Mouse (Mus musculus): Measurements from ENCODE around the gene Zfp667. TPM values are rescaled to one million over a fixed set of nuclear protein-coding genes. Genes with fewer than 3 reads are reported as not detected.
"Not testable (repeated sequence)": the region's sequence is repeated elsewhere in the genome, so short reads cannot be mapped to it uniquely, and the experiment has no call there.

The Zfp667 gene
- total RNA-seq (2022): 1 to 10 TPM; 2.9 to 4.9 (median 4.2) TPM

DNA sequence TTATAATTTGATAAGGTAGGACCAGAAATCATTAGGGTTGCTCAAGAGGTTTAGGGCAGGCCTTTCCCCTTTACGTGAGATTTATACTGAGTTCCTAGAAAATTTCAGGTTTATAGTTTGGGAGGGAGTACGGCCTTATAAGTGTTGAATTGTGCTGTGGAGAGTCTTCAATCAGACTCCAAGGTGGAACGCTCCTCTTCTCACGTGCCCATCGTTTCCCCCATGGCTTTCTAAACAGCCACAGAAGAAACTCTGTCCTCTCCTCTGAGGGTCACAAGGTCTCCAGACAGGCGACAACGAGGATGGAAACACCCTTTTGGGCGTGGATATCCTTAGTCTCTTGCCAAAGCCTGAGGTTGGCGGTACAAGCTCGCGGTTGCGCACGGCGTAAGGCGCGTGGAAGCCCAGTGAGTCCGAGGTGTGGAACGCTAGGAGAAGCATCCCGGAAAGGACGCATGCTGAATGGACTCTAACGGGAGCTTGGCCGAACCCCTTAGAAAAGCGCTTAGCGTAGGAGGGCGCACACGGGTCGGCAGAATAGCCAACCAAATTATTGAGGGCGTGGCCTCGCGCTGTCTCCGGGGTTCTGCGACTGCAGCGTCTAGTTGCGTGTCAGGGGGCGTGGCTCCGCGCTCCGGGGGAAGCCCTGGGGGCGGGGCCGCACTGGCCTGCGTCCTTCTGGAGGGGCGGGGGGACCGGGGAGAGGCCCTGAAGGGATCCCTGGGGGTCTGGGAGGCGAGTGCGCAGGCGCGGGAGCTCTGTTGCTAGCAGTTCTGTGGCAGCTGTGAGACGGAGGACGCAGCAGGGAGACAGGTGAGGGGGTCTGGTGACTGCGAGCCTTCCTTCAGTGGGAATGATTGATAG is at the start of gene Zfp667:
Zfp667 (plus strand) TSS at position 738 of the 864 bp plus-strand sequence.
- peak; percentile 95 for DNase-seq (ENCODE audit: low spot score)

DNA sequence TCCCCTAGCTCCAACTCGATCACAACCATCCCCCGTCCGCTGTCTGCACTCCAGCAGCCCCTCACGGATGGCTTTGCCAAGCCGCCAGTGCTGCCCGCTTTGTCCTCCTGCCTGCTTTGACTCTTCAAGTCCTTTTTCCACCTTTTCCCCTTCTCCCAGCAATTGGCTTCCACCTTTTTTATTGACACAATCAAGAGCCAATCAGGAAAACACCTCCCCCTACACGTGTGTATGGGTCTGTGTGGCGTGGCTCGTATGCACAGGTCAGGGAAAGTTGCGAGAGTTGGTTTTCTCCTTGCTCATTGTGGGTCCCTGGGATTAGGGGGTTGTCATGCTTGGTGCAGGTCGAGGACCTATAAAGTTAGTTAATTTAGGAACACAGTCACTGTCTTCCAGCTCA is 46.6 kb upstream of the Zfp667 start:
- no peak for DNase-seq (ENCODE audit: low spot score)

DNA sequence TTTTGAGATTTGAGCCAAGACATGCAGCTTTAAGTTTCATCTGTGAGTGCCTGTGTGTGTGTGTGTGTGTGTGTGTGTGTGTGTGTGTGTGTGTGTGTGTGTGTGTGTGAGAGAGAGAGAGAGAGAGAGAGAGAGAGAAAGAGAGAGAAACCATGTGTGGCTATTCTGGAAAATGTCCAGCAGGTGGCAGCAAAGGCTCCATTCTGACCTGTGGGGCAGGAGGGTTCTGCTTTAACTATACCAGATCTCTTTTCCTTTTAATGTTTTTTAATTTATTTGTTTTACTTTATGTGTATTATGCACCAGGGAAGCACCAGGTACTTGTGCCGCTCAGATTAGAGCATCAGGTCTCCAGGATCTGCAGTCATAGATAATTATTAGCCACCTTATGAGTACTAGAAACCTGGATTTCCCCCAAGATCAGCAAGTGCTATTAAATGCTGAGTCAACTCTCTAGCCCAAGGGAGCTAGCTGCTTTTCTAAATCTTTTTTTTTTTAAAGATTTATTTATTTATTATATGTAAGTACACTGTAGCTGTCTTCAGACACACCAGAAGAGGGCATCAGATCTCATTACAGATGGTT is 45.4 kb upstream of the Zfp667 start:
- DNase-seq (ENCODE audit: low spot score): peak; percentile 16

DNA sequence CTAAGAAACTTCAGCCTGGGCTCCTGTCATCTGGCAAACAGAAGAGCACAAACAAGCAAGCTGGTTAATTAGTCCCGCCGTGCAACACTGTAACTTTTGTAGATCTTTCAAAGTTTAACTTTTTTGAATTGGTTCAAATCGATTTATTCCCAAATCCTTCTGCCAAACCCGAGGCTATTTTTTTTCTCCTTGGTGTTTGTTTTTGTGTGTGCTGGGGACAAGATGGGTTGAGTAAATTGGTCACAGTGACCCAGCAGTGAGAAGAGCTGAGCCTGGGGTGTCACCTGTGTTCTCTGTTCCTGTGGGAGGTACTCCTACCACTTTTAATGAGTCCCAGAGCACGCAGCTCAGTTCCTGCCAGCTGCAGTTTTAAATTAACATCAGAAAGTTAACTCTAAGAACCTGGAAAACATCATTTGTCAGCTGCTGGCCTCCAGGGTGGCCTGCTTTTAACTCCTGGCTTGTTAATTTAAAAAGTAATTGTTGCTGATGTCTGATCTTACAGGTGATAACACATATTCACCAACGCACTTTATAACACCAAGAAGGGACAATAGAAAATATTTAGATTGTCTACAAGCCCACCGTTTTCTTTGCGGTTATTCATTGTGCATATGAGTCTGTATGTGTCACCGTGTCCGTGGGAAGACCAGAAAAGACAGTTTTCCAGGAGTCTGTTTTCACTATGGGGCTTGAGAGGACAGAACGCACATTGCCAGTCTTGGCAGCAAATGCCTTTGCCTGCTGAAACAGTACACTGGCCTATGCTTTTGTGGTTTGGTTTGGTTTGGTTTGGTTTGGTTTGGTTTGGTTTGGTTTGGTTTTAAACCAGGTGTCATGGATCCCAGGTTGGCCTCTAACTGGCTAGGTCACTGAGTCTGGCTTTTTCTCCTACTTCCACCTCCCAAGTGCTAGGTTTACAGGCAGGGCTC is 41.8 kb upstream of the Zfp667 start:
- no peak for DNase-seq (ENCODE audit: low spot score)

- no peak for DNase-seq (ENCODE audit: low spot score)
These were observed 34.0 kb upstream of the Zfp667 start, which contains the start of gene Epp13 for GRCm38 (mm10) chr7:6252410-6252809. TSS of gene Epp13 (plus strand) at chr7:6252710.

- DNase-seq (ENCODE audit: low spot score): no peak
These were observed 31.9 kb upstream of the Zfp667 start for GRCm38 (mm10) chr7:6254451-6254850.

- no peak for DNase-seq (ENCODE audit: low spot score)
These were observed 29.0 kb upstream of the Zfp667 start for GRCm38 (mm10) chr7:6257386-6257785.

DNA sequence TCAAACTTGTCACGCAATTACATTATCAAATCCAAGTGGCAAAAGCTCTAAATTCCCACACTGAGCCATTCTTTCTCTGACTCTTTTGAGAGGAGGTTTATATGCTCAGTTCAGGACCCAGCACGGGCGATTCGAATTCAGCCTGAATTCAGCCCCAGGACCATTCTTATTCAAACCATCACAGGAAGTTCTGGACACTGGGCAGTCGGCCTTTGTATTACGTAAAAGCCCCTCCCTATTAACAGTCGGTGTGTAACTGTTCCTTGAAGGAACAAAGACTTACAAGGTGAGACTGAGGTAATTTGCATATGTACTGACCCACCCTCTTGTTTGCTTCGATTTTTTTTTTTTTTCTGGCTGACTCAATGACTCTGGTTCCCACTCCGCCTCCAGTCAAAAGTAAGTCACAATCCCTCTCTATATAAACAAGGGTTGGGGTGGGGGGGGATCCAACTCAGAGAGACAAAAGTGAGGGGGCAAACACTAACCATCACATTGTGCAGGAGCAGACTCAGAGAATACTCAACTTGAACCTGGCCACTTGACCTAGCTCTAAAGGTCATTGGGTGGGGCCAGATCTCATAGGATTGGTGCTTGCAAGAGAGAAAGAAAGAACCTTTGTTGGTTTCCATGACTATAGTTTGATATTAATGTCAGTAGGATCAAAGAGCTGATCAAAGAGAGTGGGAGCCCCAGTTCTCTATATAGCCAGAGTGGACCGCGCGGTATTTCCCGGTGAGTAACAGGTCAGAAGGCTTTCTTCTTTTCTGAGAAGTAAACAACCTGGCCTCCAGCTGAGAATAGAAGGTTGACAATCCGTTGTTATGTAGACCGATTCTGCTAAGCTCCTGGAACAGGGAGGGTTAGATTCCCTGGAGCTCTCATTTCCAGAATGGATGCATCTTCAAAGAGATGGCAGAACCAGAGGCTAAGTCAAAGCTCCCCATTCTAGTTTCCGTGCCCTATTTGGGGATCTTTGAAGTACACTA is 27.9 kb upstream of the Zfp667 start:
- DNase-seq (ENCODE audit: low spot score): no peak

GRCm38 (mm10) chr7:6260004-6260403 is 26.4 kb upstream of the Zfp667 start:
- not testable (repeated sequence) for DNase-seq (ENCODE audit: low spot score)

DNA sequence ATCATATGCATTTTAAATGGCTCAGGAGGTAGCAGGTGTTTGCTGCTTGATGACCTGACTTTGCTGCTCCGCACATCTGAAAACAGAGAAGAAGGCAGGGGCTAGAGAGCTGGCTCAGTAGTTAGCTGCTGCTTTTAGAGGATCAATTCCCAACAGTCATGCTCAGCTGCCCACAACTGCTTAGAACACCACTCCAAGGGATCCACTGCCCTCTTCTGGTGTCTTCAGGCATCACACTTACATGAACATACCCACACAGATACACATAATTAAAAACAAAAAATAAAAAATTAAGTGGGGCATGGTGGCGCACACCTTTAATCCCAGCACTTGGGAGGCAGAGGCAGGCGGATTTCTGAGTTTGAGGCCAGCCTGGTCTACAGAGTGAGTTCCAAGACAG is 24.3 kb upstream of the Zfp667 start:
- DNase-seq (ENCODE audit: low spot score): no peak

GRCm38 (mm10) chr7:6262984-6263383 is 23.4 kb upstream of the Zfp667 start:
- no peak for DNase-seq (ENCODE audit: low spot score)

GRCm38 (mm10) chr7:6265695-6266094 is 20.7 kb upstream of the Zfp667 start:
- no peak for DNase-seq (ENCODE audit: low spot score)

DNA sequence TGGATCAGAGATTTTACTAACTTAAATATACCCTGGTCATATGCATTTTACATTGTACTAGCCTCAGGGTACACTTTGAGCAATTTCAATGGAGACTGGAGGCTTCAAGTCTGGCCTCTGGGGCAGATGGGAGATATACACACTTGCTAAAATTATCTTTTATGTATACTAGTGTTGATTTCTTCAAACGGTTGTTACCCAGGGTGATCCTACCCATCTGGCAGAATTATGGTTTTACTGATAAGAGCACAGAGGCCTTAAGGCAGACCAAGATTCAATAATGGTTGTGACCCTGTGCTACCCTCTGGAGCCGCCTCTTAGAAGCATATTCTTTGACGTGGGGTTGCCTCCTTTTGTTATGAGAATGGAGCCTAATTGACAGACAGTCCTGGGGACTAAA is 8.5 kb upstream of the Zfp667 start:
- no peak for DNase-seq (ENCODE audit: low spot score)

DNA sequence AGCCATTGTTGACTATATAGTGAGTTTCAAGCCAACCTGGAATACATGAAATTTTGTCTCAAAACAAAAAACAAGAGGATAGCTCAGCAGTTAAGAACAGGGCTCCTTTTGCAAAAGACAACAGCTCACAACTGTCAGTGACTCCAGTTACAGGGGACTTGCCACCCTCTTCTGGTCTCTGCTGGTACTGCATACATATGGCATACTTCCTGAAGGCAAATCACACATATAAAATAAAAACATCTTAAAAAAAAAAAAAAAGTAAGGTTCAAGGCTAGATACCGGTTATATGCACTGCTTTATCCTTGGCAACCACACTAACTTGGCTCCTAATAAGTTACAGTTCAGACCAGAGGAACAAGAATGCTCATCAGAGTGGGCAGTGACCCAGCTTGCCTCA is 3.6 kb upstream of the Zfp667 start:
- peak; percentile 74 for DNase-seq (ENCODE audit: low spot score)

- DNase-seq (ENCODE audit: low spot score): peak; percentile 76
These were observed 2.8 kb upstream of the Zfp667 start for GRCm38 (mm10) chr7:6283451-6284075.

DNA sequence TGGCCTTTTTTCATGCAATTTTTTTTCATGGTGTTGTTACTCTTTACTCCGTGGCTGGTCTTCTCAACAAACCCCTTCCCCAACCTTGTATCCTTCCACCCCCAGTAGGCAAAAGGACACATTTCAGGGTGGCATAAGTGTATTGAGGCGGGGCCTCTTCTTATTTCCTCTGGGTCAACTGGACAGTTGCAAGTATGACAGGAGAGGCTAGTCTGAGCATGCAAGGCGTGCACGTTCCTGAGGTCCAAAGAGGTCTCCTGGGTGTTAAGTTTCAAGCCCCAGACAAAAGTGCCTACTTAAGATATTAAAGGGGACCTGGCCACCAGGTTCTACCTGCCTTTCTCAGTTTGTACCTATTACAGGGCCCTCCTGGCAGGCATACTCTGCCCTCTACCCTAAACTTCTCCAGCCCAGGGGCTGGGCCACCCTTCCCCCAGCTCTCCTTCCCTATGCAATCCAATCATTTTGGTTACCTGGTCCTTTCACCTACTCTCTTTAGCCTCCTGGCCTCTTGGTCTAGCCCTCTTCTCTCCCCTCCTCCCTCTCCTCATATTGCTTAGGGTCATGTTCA is 1.9 kb upstream of the Zfp667 start:
- no peak for DNase-seq (ENCODE audit: low spot score)

- DNase-seq (ENCODE audit: low spot score): no peak
These were observed 1.0 kb upstream of the Zfp667 start for GRCm38 (mm10) chr7:6285366-6285765.

GRCm38 (mm10) chr7:6286921-6287531 is 647 bp downstream of the Zfp667 start:
- no peak for DNase-seq (ENCODE audit: low spot score)

- DNase-seq (ENCODE audit: low spot score): not testable (repeated sequence)
These were observed 4.7 kb downstream of the Zfp667 start for GRCm38 (mm10) chr7:6291121-6291520.

All from heart, adult 8-10 months (tissue).